Mouse (Mus musculus) ES-E14 (cell line): Measurements from ENCODE around the gene Dpysl5. TPM values are rescaled to one million over a fixed set of nuclear protein-coding genes. Genes with fewer than 3 reads are reported as not detected.
"Not testable (repeated sequence)": the region's sequence is repeated elsewhere in the genome, so short reads cannot be mapped to it uniquely, and the experiment has no call there.

ENCODE experiments used
- DNase-seq: peaks from one replicate; pipeline ENCODE4 v3.0.0-alpha.2; 2013; ENCODE audit warnings: low read depth, low spot score
- H3K27ac ChIP-seq: 2 replicates; pipeline ENCODE4 v1.5.1; 2012; ENCODE audit warnings: low read depth, mild to moderate bottlenecking, low read length, moderate library complexity, mixed read lengths; ENCODE audit not compliant: poor library complexity, insufficient read depth, severe bottlenecking
- H3K36me3 ChIP-seq: 2 replicates; pipeline ENCODE4 v1.6.1; 2012; ENCODE audit warnings: mild to moderate bottlenecking, low read length, moderate library complexity, mixed read lengths; ENCODE audit not compliant: control insufficient read depth, poor library complexity, insufficient read depth, severe bottlenecking
- H3K4me1 ChIP-seq, 2 experiments: fragments of 150-350 bp in 1 of 2; sonication (generic) in 1 of 2; 2 replicates each; pipeline ENCODE4 v1.6.1; 2012; ENCODE audit warnings: low read length in 2 of 2, mild to moderate bottlenecking in 1 of 2, mixed read lengths in 1 of 2; ENCODE audit not compliant: control insufficient read depth in 2 of 2, insufficient read depth in 2 of 2, poor library complexity in 1 of 2
- H3K4me3 ChIP-seq, 2 experiments: fragments of 150-350 bp in 1 of 2; sonication (generic) in 1 of 2; 2 replicates each; pipeline ENCODE4 v1.5.1; 2012; ENCODE audit warnings: low read length in 2 of 2, low read depth in 1 of 2, mild to moderate bottlenecking in 1 of 2, mixed read lengths in 1 of 2; ENCODE audit not compliant: insufficient read depth in 1 of 2, poor library complexity in 1 of 2, severe bottlenecking in 1 of 2
- H3K9ac ChIP-seq: 2 replicates; pipeline ENCODE4 v1.6.1; 2012; ENCODE audit warnings: low read depth, mild to moderate bottlenecking, low read length, mixed read lengths; ENCODE audit not compliant: poor library complexity, insufficient read depth, severe bottlenecking
- H3K9me3 ChIP-seq: fragments of 150-350 bp; sonication (generic); 2 replicates; pipeline ENCODE4 v1.6.1; 2012; ENCODE audit warnings: low read depth, mild to moderate bottlenecking, low read length; ENCODE audit not compliant: control insufficient read depth, insufficient read depth
- CHD2 ChIP-seq: IDR thresholded peaks from 2 replicates; pipeline ENCODE4 v1.6.1; 2014; ENCODE audit warnings: mild to moderate bottlenecking, low read depth, low read length, inconsistent platforms
- HCFC1 ChIP-seq: IDR thresholded peaks from 2 replicates; pipeline ENCODE4 v1.6.1; 2012; ENCODE audit warnings: low read length, inconsistent platforms, borderline replicate concordance; ENCODE audit not compliant: insufficient read depth
- MAFK ChIP-seq: IDR thresholded peaks from 2 replicates; pipeline ENCODE4 v1.6.1; 2014; ENCODE audit warnings: mild to moderate bottlenecking, low read depth, low read length, inconsistent platforms; ENCODE audit not compliant: insufficient read depth
- ZC3H11A ChIP-seq: IDR thresholded peaks from 2 replicates; pipeline ENCODE4 v1.6.1; 2012; ENCODE audit warnings: low read depth, mild to moderate bottlenecking, inconsistent platforms, low read length, borderline replicate concordance
- ZNF384 ChIP-seq: IDR thresholded peaks from 2 replicates; pipeline ENCODE4 v1.6.1; 2012; ENCODE audit warnings: low read depth, low read length, inconsistent platforms
- in situ Hi-C, 2 experiments: fragments of 600-800 bp; cut with MboI; formaldehyde crosslinking; loops; one replicate each; pipeline ENCODE4 v1.15.1; 2025; ENCODE audit warnings: low sequenced_read_pairs in 2 of 2, inconsistent platforms in 1 of 2; ENCODE audit not compliant: unreplicated experiment in 2 of 2
- total RNA-seq: library from RNA; depleted of rRNA; stranded (reverse); fragments of 300-350 nt; gene quantifications from 2 replicates; pipeline ENCODE4 v1.2.3, GENCODE M21; 2012

The Dpysl5 gene
- total RNA-seq, 1 experiment = 5.3 TPM

DNA sequence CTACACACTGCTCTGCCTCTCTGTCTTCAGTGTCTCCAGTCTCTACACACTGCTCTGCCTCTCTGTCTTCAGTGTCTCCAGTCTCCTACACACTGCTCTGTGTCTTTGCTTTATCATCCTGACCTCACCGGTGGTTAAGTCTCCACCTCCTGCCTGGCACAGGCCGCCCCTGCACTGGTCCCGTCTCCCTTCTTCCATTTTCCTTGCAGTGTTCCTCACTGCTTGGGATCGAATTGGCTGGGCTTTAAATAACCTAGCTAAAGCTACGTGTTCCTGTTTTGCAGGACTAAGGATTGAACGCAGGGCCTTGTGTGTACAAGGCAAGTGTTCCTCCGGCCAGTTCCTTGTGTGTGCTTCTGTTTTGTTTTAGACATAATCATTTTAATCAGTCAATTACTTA is 41.3 kb upstream of the Dpysl5 start:
- Histone ChIP-seq H3K4me1 (peaks cover 0 to 11% of the 10 kb centered on the region in 2 experiments; a peak in 2 of 4 replicates), H3K27ac (no peak overlapping the region), H3K4me3 (no peak overlapping the region), H3K9ac (no peak overlapping the region), H3K9me3 (no peaks in the 10 kb centered on the region), H3K36me3 (peaks cover 46% of the 10 kb centered on the region)
- no peak for DNase-seq
- in situ Hi-C loops = no loop called here
- no peak for TF ChIP-seq CHD2
- no peak for TF ChIP-seq ZNF384
- TF ChIP-seq HCFC1 = no peak
- no peak for TF ChIP-seq MAFK
- TF ChIP-seq ZC3H11A = no peak

DNA sequence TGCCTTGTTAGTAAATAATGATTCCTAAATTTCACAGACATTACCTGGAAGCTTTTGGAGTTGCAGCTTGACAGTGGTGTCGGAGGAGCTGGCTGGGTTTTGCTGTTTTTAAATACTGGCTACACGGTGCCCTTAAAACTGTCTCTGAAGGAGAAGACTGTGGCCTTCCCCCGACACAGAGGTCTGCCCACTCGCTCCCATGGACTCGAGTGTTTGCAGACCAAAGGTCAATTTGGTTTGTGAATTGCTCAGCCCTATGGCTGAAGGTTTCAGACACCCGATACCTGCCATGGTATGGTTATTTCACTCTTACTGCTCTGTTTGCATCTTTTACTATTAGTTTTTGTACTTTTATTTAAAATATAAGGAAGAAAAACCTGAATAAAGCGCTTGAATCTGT is 37.4 kb upstream of the Dpysl5 start:
- in situ Hi-C loops = no loop called here
- TF ChIP-seq CHD2 (no peak), ZNF384 (no peak), HCFC1 (no peak), ZC3H11A (no peak), MAFK (no peak)
- no peak for DNase-seq
- peaks cover 0 to 10% of the 10 kb centered on the region in 2 experiments; a peak in 1 of 4 replicates for H3K4me1 ChIP-seq
- no peak overlapping the region for H3K27ac ChIP-seq
- no peaks in the 10 kb centered on the region for H3K9me3 ChIP-seq
- H3K36me3 ChIP-seq = peaks cover 48% of the 10 kb centered on the region
- H3K4me3 ChIP-seq = no peak overlapping the region
- no peak overlapping the region for H3K9ac ChIP-seq

DNA sequence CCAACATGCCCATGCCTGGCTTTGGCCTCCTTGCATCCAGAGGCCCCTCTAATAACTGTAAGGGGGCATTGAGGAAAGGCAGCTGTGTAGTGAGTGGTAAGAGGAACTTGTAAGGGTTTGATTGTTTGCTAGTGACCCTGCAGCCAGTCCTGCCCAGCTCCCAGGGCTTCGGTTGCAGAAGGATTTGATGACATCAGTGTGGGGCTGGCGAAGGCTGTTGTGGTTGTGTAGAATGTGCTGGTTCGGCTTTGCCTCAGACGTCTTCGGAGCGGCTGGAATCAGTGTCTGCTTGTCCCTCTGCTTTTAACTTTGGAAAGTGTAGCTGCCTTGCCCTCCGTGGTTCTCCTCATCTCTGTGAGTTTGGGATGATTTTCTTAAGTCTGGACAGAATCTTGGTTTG is 34.6 kb upstream of the Dpysl5 start:
- no peak overlapping the region for H3K4me3 ChIP-seq
- in situ Hi-C loops = no loop called here
- TF ChIP-seq HCFC1 (no peak), MAFK (no peak), CHD2 (no peak), ZC3H11A (no peak), ZNF384 (no peak)
- DNase-seq = no peak
- peaks cover 0 to 3% of the 10 kb centered on the region in 2 experiments; a peak in 1 of 4 replicates for H3K4me1 ChIP-seq
- no peaks in the 10 kb centered on the region for H3K9me3 ChIP-seq
- H3K36me3 ChIP-seq = peaks cover 32% of the 10 kb centered on the region
- no peak overlapping the region for H3K9ac ChIP-seq
- no peak overlapping the region for H3K27ac ChIP-seq

DNA sequence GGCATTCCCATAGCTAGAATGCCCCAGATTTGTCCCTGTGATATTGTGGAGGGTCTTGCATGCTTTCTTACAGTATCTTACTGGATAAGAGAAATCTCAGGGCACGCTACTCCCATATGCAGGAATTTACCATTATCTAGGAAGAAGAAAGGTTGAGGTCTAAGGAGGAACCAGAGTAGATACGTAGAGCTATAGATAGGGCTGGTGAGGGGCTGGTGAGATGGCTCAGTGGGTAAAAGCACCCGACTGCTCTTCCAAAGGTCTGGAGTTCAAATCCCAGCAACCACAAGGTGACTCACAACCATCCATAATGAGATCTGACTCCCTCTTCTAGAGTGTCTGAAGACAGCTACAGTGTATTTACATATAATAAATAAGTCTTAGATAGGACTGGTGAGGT is 33.3 kb upstream of the Dpysl5 start:
- H3K9me3 ChIP-seq, in situ Hi-C loops: not testable (repeated sequence)
- peaks cover 19% of the 10 kb centered on the region for H3K36me3 ChIP-seq

DNA sequence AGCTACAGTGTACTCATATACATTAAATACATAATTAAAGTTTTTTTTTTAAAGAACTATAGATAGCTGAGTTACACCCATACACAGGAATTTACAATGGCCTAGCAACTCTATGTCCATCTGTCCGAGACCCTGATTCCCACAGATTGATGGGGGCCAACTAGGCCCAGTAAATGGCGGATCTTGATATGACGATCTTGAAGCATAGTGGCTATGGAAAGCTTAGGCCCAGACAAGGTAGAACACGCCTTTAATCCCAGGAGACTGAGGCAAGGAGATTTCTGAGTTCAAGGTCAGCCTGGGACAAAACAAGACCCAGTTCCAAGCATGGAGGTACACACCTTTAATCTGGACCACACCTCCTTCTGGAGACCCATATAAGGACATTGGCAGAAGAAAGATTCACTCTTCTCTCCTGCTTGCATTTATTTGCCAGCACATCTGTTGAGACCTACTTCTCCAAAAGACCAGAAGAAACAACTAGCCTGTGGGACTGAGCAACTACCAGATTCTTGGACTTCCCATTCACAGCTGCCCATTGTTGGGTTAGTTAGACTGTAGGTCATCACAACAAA is 32.6 kb upstream of the Dpysl5 start:
- H3K4me3 ChIP-seq = no peak overlapping the region
- in situ Hi-C loops = no loop called here
- no peak overlapping the region for H3K9ac ChIP-seq
- H3K9me3 ChIP-seq = no peaks in the 10 kb centered on the region
- TF ChIP-seq ZC3H11A (no peak), CHD2 (no peak), HCFC1 (no peak), MAFK (no peak), ZNF384 (no peak)
- H3K36me3 ChIP-seq = peaks cover 13% of the 10 kb centered on the region
- no peak for DNase-seq
- no peaks in the 10 kb centered on the region for H3K4me1 ChIP-seq
- no peak overlapping the region for H3K27ac ChIP-seq

More for the DNA sequence above, 33.3 kb upstream of the Dpysl5 start:
- not testable (repeated sequence) for H3K4me3 ChIP-seq, DNase-seq, H3K4me1 ChIP-seq, H3K9ac ChIP-seq, H3K27ac ChIP-seq
